Mouse (Mus musculus): ENCODE measurements around the gene Wnt10b. TPM values are rescaled to one million over a fixed set of nuclear protein-coding genes. Genes with fewer than 3 reads are reported as not detected.

The Wnt10b gene
- polyA plus RNA-seq, 2 experiments: 0.03 TPM; not detected in 1

DNA sequence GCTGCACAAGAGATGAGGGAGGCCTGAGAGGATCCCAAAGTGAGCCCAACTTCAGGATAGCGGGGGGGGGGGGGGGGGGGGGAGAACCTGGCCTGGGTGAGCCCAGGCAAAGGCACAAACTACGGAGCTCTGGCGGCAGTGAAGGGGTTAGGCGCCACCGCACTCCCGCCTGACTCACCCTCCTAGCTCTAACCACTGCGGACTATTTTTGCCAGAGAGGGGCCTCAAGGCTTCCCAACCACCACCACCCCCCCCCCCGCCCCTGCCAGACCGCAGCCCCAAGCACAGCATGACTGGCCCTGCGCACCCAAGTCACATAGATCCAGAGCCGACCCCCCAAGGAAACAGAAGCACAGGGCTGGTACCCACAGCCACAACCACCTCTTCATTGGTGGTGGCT is 856 bp upstream of the Wnt10b start:
- TF ChIP-seq EP300 (IDR thresholded peaks at IDR 0.05; ENCODE audit: low read depth) (no peak), CTCF (IDR thresholded peaks at IDR 0.05; ENCODE audit: low read depth) (no peak)
- H3K27me3 ChIP-seq (ENCODE audit: control insufficient read depth, insufficient read depth, low read length): peaks cover 83% of the 10 kb centered on the region
- WGBS (ENCODE audit: insufficient replicate concordance): 2% methylated on average over 9 of the region's 11 CpGs

DNA sequence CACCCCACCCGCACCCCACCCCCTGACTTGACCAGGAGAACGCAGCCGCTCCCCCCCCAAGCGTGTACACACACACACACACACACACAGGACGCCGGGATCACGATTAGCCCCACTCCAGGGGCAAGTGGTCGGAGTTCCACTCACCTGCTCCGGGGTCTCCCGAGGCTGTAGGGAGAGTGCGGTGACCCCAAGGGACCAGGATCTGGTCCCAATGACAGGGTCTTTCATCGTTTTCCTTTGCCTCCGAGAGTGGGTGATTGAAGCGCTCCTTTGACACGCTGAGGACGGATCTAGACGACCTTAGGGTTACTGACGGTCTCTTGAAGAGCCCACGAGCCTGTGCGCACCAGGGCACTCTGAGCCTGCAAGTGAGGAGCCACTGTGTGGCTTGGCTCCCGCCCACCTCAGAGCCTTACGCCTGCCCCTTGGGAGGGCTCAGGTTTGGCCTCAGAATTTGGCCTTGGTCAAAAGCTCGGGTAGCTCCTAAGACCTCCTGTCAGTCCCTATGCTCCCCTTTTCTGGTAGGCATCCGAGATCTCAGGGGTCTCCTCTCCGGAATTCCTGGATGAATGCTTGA is 331 bp upstream of the Wnt10b start:
- no peak for TF ChIP-seq CTCF (IDR thresholded peaks at IDR 0.05; ENCODE audit: low read depth)
- TF ChIP-seq EP300 (IDR thresholded peaks at IDR 0.05; ENCODE audit: low read depth): no peak
- 1% methylated on average over 25 of the region's 25 CpGs for WGBS (ENCODE audit: insufficient replicate concordance)
- Histone ChIP-seq H3K4me2 (ENCODE audit: low read depth) (no peak overlapping the region), H3K27me3 (ENCODE audit: control insufficient read depth, insufficient read depth, low read length) (peaks cover 88% of the 10 kb centered on the region), H3K4me1 (replicated peaks; ENCODE audit: control insufficient read depth in 2 of 2, insufficient read depth in 2 of 2, low read length in 1 of 2) (no peaks in the 10 kb centered on the region), H3K36me3 (replicated peaks; ENCODE audit: control insufficient read depth, insufficient read depth, low read depth) (no peaks in the 10 kb centered on the region), H3K9ac (replicated peaks) (no peak overlapping the region), H3K27ac (no peak overlapping the region), H3K4me3 (ENCODE audit: insufficient read depth in 1 of 2, low read depth in 2 of 2, low read length in 2 of 2) (no peak overlapping the region), H3K9me3 (ENCODE audit: control insufficient read depth, low read length) (no peaks in the 10 kb centered on the region)
- DNase-seq (ENCODE audit: low read depth in 3 of 3, low spot score in 3 of 3) (no peak), ATAC-seq (ENCODE audit: insufficient read depth) (no peak)

More for the DNA sequence above, 856 bp upstream of the Wnt10b start:
- Histone ChIP-seq H3K9ac (replicated peaks) (no peak overlapping the region), H3K4me2 (ENCODE audit: low read depth) (no peak overlapping the region), H3K27ac (no peak overlapping the region), H3K4me3 (ENCODE audit: insufficient read depth in 1 of 2, low read depth in 2 of 2, low read length in 2 of 2) (no peak overlapping the region), H3K36me3 (replicated peaks; ENCODE audit: control insufficient read depth, insufficient read depth, low read depth) (no peaks in the 10 kb centered on the region), H3K9me3 (ENCODE audit: control insufficient read depth, low read length) (no peaks in the 10 kb centered on the region), H3K4me1 (replicated peaks; ENCODE audit: control insufficient read depth in 2 of 2, insufficient read depth in 2 of 2, low read length in 1 of 2) (no peaks in the 10 kb centered on the region)
- ATAC-seq (ENCODE audit: insufficient read depth): no peak
- no peak for DNase-seq (ENCODE audit: low read depth in 3 of 3, low spot score in 3 of 3)

GRCm38 (mm10) chr15:98777005-98777616 is 839 bp downstream of the Wnt10b start:
- Histone ChIP-seq H3K4me2 (ENCODE audit: low read depth) (no peak overlapping the region), H3K4me3 (ENCODE audit: insufficient read depth in 1 of 2, low read depth in 2 of 2, low read length in 2 of 2) (no peak overlapping the region)

GRCm38 (mm10) chr15:98776280-98777004 is 1.5 kb downstream of the Wnt10b start:
- H3K27me3 ChIP-seq (ENCODE audit: control insufficient read depth, insufficient read depth, low read length): peaks cover 96% of the 10 kb centered on the region
- H3K4me1 ChIP-seq (replicated peaks; ENCODE audit: control insufficient read depth in 2 of 2, insufficient read depth in 2 of 2, low read length in 1 of 2): peaks cover 0 to 2% of the 10 kb centered on the region in 2 experiments; a peak in 2 of 4 replicates
- H3K36me3 ChIP-seq (replicated peaks; ENCODE audit: control insufficient read depth, insufficient read depth, low read depth): no peaks in the 10 kb centered on the region
- ATAC-seq (ENCODE audit: insufficient read depth) (no peak), DNase-seq (ENCODE audit: low read depth in 3 of 3, low spot score in 3 of 3) (no peak)
- WGBS (ENCODE audit: insufficient replicate concordance): 2% methylated on average over 62 of the region's 62 CpGs
- peak overlapping the region; percentile 4; the same call in 1 of the 2 replicates for H3K4me2 ChIP-seq (ENCODE audit: low read depth)
- TF ChIP-seq EP300 (IDR thresholded peaks at IDR 0.05; ENCODE audit: low read depth) (no peak), CTCF (IDR thresholded peaks at IDR 0.05; ENCODE audit: low read depth) (no peak)
- no peaks in the 10 kb centered on the region for H3K9me3 ChIP-seq (ENCODE audit: control insufficient read depth, low read length)
- no peak overlapping the region for H3K9ac ChIP-seq (replicated peaks)
- H3K4me3 ChIP-seq (ENCODE audit: insufficient read depth in 1 of 2, low read depth in 2 of 2, low read length in 2 of 2): no peak overlapping the region; a peak in 1 of 4 replicates
- no peak overlapping the region for H3K27ac ChIP-seq

More at GRCm38 (mm10) chr15:98777005-98777616, 839 bp downstream of the Wnt10b start:
- H3K4me1 ChIP-seq (replicated peaks; ENCODE audit: control insufficient read depth in 2 of 2, insufficient read depth in 2 of 2, low read length in 1 of 2): peaks cover 0 to 2% of the 10 kb centered on the region in 2 experiments; a peak in 2 of 4 replicates
- no peak for DNase-seq (ENCODE audit: low read depth in 3 of 3, low spot score in 3 of 3)
- H3K9ac ChIP-seq (replicated peaks): no peak overlapping the region
- H3K27ac ChIP-seq: no peak overlapping the region
- H3K36me3 ChIP-seq (replicated peaks; ENCODE audit: control insufficient read depth, insufficient read depth, low read depth): no peaks in the 10 kb centered on the region
- whole genome bisulfite sequencing (ENCODE audit: insufficient replicate concordance): 3% methylated on average over 19 of the region's 19 CpGs
- peaks cover 98% of the 10 kb centered on the region for H3K27me3 ChIP-seq (ENCODE audit: control insufficient read depth, insufficient read depth, low read length)
- no peaks in the 10 kb centered on the region for H3K9me3 ChIP-seq (ENCODE audit: control insufficient read depth, low read length)
- no peak for ATAC-seq (ENCODE audit: insufficient read depth)
- TF ChIP-seq CTCF (IDR thresholded peaks at IDR 0.05; ENCODE audit: low read depth): no peak

DNA sequence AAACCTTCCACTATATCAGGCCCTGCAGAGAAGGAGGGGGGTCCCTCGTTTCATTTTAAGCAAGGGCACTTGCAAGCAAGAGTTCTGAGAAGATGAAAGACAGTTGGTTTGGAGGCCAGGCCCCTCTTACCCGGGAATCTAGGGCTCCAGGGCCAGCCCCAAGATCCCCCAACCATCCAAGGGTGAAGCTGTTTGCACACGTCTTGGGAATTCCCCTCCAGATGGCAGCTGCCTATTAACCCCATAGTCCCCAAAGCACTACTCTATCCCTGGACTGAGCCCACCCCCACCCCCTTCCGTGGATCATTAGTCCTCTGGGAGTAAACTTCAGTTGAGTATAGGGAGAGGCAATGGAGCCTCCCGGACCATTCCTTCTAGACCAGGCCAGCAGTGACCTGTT is 2.4 kb downstream of the Wnt10b start:
- no peaks in the 10 kb centered on the region for H3K36me3 ChIP-seq (replicated peaks; ENCODE audit: control insufficient read depth, insufficient read depth, low read depth)
- H3K4me2 ChIP-seq (ENCODE audit: low read depth): no peak overlapping the region
- H3K27me3 ChIP-seq (ENCODE audit: control insufficient read depth, insufficient read depth, low read length): peaks cover 91% of the 10 kb centered on the region
- no peak overlapping the region for H3K27ac ChIP-seq
- DNase-seq (ENCODE audit: low read depth in 3 of 3, low spot score in 3 of 3): no peak
- no peak for ATAC-seq (ENCODE audit: insufficient read depth)
- H3K9ac ChIP-seq (replicated peaks): no peak overlapping the region
- H3K4me3 ChIP-seq (ENCODE audit: insufficient read depth in 1 of 2, low read depth in 2 of 2, low read length in 2 of 2): no peak overlapping the region
- no peaks in the 10 kb centered on the region for H3K9me3 ChIP-seq (ENCODE audit: control insufficient read depth, low read length)
- H3K4me1 ChIP-seq (replicated peaks; ENCODE audit: control insufficient read depth in 2 of 2, insufficient read depth in 2 of 2, low read length in 1 of 2): peaks cover 0 to 2% of the 10 kb centered on the region in 2 experiments; a peak in 2 of 4 replicates
- WGBS (ENCODE audit: insufficient replicate concordance): 5% methylated on average over 5 of the region's 5 CpGs
- TF ChIP-seq EP300 (IDR thresholded peaks at IDR 0.05; ENCODE audit: low read depth) (no peak), CTCF (IDR thresholded peaks at IDR 0.05; ENCODE audit: low read depth) (no peak)
